Mouse (Mus musculus) limb, embryonic 14.5 days (tissue): ENCODE measurements at regions not wholly inside any gene's neighbourhood (a gene's known extent, or its start where the extent isn't known, plus 50 kb on each side); places are given as distances from the start of the nearest gene placed in this dataset.
A peak's percentile ranks its signal among the peaks of the same experiment; 100 is the strongest.

ENCODE experiments used
- ATAC-seq: fragments of 200-750 bp; cut with Nextera tagmentation; 2 replicates; pipeline ENCODE4 v1.8.0; 2017; ENCODE audit warnings: low read depth, moderate number of reproducible peaks, moderate TSS enrichment; ENCODE audit not compliant: low FRiP score
- DNase-seq: peaks from one replicate; pipeline ENCODE4 v3.0.0-alpha.2; 2015; ENCODE audit warnings: low spot score
- H3K27ac ChIP-seq: fragments of 300-500 bp; sonication (generic); replicated peaks from 2 replicates; pipeline ENCODE4 v1.5.1; 2014; ENCODE audit warnings: low read depth, mild to moderate bottlenecking, low read length, moderate library complexity, mixed read lengths
- H3K27me3 ChIP-seq: fragments of 300-500 bp; sonication (generic); 2 replicates; pipeline ENCODE4 v1.6.1; 2014; ENCODE audit warnings: low read length, mixed read lengths; ENCODE audit not compliant: control insufficient read depth, insufficient read depth
- H3K36me3 ChIP-seq: fragments of 300-500 bp; sonication (generic); 2 replicates; pipeline ENCODE4 v1.6.1; 2014; ENCODE audit warnings: mild to moderate bottlenecking, low read length, moderate library complexity, mixed read lengths; ENCODE audit not compliant: control insufficient read depth, insufficient read depth
- H3K4me1 ChIP-seq: fragments of 300-500 bp; sonication (generic); 2 replicates; pipeline ENCODE4 v1.6.1; 2014; ENCODE audit warnings: antibody characterized with exemption, low read length, mixed read lengths; ENCODE audit not compliant: control insufficient read depth, insufficient read depth
- H3K4me2 ChIP-seq: fragments of 300-500 bp; sonication (generic); replicated peaks from 2 replicates; pipeline ENCODE4 v1.6.1; 2014; ENCODE audit warnings: low read depth, mild to moderate bottlenecking, low read length, moderate library complexity; ENCODE audit not compliant: severe bottlenecking
- H3K4me3 ChIP-seq: fragments of 300-500 bp; sonication (generic); replicated peaks from 2 replicates; pipeline ENCODE4 v1.5.1; 2014; ENCODE audit warnings: low read length
- H3K9ac ChIP-seq: fragments of 300-500 bp; sonication (generic); 2 replicates; pipeline ENCODE4 v1.6.1; 2014; ENCODE audit warnings: mild to moderate bottlenecking, low read depth, low read length, moderate library complexity; ENCODE audit not compliant: severe bottlenecking
- H3K9me3 ChIP-seq: fragments of 300-500 bp; sonication (generic); 2 replicates; pipeline ENCODE4 v1.6.1; 2016; ENCODE audit warnings: low read length; ENCODE audit not compliant: control insufficient read depth
- POLR2A ChIP-seq: fragments of 200-500 bp; IDR thresholded peaks from 2 replicates; pipeline ENCODE4 v1.8.0; 2012; ENCODE audit warnings: inconsistent platforms, mild to moderate bottlenecking, moderate library complexity, borderline replicate concordance; ENCODE audit not compliant: insufficient read depth, insufficient read length; ENCODE audit errors: extremely low read depth
- WGBS: fragments of 180-500 bp; shearing (Covaris S2); extraction: QIAGEN DNeasy Blood & Tissue Kit; methylation state at CpG from one replicate; pipeline ENCODE4 v1.1.7; 2014; 5-methylcytosine and 5-hydroxymethylcytosine counted together

DNA sequence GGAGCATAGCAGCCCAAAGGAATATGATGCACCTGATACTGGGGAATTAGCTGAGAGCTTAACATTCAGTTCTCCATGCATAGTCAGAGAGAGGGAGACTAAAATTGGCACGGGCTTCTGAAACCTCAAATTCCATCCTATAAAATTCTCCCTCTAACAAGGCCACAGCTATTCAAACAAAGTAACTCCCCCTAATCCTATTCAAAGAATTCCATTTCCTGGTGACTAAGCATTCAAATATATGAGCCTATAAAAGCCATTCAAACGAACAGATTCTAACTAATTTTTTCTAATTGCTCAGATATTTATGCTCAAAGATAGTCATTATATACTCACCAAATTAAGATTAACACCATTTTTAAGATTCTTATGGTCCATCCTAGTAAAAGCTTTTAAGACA is 751.1 kb upstream of the Adam24 start:
- Histone ChIP-seq H3K27me3 (no peaks in the 10 kb centered on the region), H3K9ac (no peak overlapping the region), H3K4me2 (no peak overlapping the region), H3K36me3 (no peaks in the 10 kb centered on the region), H3K4me3 (no peak overlapping the region), H3K9me3 (no peaks in the 10 kb centered on the region), H3K4me1 (no peaks in the 10 kb centered on the region), H3K27ac (no peak overlapping the region)
- DNase-seq: no peak
- ATAC-seq: no peak
- 28% methylated on average over 2 of the region's 2 CpGs for WGBS
- TF ChIP-seq POLR2A: no peak

DNA sequence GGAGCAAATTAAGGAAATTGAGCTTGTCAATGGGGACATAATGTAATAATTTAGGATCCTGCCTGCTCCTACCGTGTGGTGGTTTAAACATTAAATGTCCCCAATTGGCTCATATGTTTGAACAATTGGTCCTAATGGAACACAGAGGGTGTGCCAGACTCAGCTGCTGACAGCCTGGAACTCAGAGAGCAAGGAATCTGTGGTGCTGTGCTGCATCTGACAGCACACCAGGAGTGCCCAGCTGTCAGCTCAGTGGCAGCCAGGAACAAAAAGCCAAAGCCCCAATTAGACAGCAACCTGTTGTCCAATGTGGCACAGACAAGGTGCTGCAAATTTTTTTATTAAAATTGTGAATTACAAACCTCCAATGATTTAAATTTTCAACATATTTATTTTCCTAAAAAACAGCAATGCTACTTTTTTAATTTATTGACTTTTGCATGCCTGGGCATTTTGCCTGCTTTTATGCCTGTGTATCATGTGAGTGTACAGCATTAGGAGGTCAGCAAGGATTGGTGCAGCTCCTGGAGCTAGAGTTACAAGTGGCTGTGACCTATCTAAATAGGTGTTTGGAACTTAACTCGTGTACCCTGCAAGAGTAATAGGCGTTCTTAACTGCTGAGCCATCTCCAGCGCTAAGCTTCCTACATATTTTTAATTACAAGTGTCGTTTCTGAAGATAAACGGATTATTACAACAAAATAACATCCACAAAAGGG is 724.5 kb upstream of the Adam24 start:
- H3K36me3 ChIP-seq: no peaks in the 10 kb centered on the region

DNA sequence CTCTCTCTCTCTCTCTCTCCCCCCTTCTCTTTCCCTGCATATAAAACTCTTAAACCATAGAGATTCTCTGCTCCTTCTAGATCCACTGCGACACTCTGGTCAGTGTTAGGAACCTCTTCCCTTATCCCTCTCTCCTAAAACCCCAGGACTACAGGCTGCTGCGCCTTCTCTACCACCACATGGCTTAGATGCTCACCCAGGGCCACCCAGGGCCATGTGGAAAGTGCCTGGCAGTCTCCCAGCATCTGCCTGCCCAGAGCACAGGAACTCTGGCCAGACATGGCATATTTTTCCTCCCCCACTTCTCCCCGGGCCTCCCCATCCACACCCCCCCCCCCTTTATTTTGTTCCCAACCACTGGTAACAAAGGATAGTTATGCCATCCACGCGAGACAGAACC is 720.4 kb upstream of the Adam24 start:
- 31% methylated on average over 5 of the region's 5 CpGs for WGBS

More for the DNA sequence above, 724.5 kb upstream of the Adam24 start:
- Histone ChIP-seq H3K27ac (no peak overlapping the region), H3K27me3 (no peaks in the 10 kb centered on the region), H3K9me3 (no peaks in the 10 kb centered on the region), H3K4me2 (no peak overlapping the region), H3K4me1 (no peaks in the 10 kb centered on the region; the same call in 1 of the 2 replicates), H3K4me3 (no peak overlapping the region), H3K9ac (no peak overlapping the region)
- WGBS: 52% methylated on average over 6 of the region's 6 CpGs
- no peak for DNase-seq
- TF ChIP-seq POLR2A: no peak
- no peak for ATAC-seq

DNA sequence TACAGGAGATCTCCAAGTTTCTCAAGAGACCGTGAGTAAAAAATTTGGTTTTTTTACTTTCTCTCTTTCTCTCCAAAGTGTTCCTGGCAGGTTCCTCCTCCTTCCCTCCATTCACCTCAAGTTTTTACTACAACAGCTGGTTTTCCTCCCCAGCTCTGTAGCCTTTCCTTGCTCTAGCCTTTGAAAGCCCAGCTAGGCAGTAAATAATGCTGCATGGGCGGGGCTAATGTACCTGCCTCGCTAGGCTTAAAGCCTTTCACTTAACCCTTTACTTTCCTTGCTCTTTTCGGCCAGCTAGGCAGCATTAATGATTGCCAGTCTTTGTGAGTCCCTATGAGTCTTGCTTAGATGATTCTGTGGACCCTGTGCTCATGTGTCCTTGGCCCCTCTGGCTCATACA is 720.0 kb upstream of the Adam24 start:
- ATAC-seq (no peak), DNase-seq (peak; percentile 14)
- no peak overlapping the region for H3K9ac ChIP-seq
- 0 out of 2 replicates have a peak overlapping the region, but pooled peaks have one; percentile 11 for H3K4me2 ChIP-seq
- H3K27me3 ChIP-seq: no peaks in the 10 kb centered on the region
- WGBS: 19% methylated on average over 4 of the region's 4 CpGs
- H3K27ac ChIP-seq: no peak overlapping the region
- no peaks in the 10 kb centered on the region; the same call in 1 of the 2 replicates for H3K4me1 ChIP-seq
- no peak overlapping the region for H3K4me3 ChIP-seq
- TF ChIP-seq POLR2A: no peak
- no peaks in the 10 kb centered on the region for H3K9me3 ChIP-seq
- no peaks in the 10 kb centered on the region for H3K36me3 ChIP-seq

More for the DNA sequence above, 720.4 kb upstream of the Adam24 start:
- no peak for TF ChIP-seq POLR2A
- Histone ChIP-seq H3K4me2 (0 out of 2 replicates have a peak overlapping the region, but pooled peaks have one; percentile 11), H3K4me1 (no peaks in the 10 kb centered on the region; the same call in 1 of the 2 replicates), H3K27ac (no peak overlapping the region), H3K4me3 (no peak overlapping the region), H3K9me3 (no peaks in the 10 kb centered on the region), H3K27me3 (no peaks in the 10 kb centered on the region), H3K9ac (no peak overlapping the region), H3K36me3 (no peaks in the 10 kb centered on the region)
- ATAC-seq (no peak), DNase-seq (no peak)

DNA sequence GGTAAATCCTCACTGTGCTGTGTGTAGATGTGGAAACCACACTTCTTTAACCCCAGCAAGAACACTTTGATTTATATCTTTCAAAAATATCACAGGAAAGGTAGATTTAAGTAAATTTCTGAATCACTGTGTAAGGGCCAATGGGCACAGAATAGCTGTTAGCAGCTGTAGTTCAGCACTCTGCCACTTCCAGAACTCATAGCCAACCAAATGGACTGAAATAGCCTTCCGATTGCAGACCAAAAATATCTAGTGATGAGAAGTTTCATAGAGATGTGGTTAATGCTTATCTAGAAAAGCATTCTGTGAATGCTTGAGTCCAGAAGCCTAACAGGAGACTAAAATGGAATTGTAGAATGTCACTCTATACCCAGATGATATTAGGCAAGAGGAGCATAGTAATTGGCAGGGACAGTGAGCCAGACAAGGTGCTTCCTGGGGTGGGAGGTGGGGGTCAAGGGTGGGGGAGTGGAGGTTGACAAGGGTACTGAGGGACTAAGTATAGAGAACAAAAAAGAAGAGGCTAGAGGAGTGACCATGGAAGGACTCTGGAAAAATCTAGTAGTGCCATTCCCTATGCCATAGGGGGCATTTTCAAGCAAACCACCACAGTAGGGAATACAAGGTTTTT is 669.6 kb upstream of the Adam24 start:
- no peaks in the 10 kb centered on the region for H3K27me3 ChIP-seq
- H3K4me3 ChIP-seq: no peak overlapping the region
- ATAC-seq (no peak), DNase-seq (no peak)
- no peak overlapping the region for H3K9ac ChIP-seq
- H3K4me2 ChIP-seq: no peak overlapping the region
- H3K36me3 ChIP-seq: no peaks in the 10 kb centered on the region
- no peak for TF ChIP-seq POLR2A
- no peaks in the 10 kb centered on the region for H3K9me3 ChIP-seq
- no peak overlapping the region for H3K27ac ChIP-seq
- 97% methylated on average over 1 of the region's 1 CpGs for WGBS
- no peaks in the 10 kb centered on the region for H3K4me1 ChIP-seq
